Mouse (Mus musculus): ENCODE measurements around the gene Tgfb3.

DNA sequence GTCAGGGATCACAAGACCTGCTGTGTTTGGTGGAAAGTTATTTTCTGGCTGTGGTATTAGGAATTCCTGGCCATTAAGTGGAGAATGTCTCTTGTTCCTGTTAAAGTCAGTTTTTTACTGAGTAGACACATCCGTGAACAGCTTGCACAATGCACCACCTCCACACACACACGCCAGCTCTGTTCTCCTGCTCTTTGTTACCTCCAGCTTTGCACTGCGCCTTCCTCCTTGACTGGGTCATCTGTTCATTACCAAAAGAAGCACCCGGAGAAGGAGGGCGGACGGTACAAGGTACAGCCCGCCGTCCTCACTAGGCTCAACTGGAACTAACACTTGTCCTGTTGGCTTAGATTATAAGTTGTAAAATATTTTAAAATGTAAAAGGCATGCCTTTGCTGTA, 23.8 kb upstream of the Tgfb3 start:
- TF ChIP-seq CTCF (IDR thresholded peaks at IDR 0.05; ENCODE audit: low read depth, low read length) = no peak
- TF ChIP-seq GATA1 (IDR thresholded peaks at IDR 0.05; ENCODE audit: borderline replicate concordance, low read length) = no peak
- TF ChIP-seq TAL1 (conservative IDR thresholded peaks at IDR 0.05; ENCODE audit: low read depth, low read length) = no peak
- TF ChIP-seq POLR2AphosphoS5 (IDR thresholded peaks at IDR 0.05; ENCODE audit: insufficient replicate concordance, low read depth, low read length) = no peak
- no peak for TF ChIP-seq GATA2 (IDR thresholded peaks at IDR 0.05; ENCODE audit: borderline replicate concordance, low read depth, low read length)

Measured in G1E (cell line).